Comparison of ENCODE assay signal across 9 mouse cellular contexts in genomic region chr8:71543755-71544154, GRCm38 (mm10). TPM values are rescaled to one million over a fixed set of nuclear protein-coding genes. Genes with fewer than 3 reads are reported as not detected.
DNase-seq lines count a peak whose midpoint lies in the region; ATAC-seq lines count a peak whose summit lies in the region.
"Had no signal": no experiment of that assay in that cellular context is flagged by ENCODE, and none has a peak within 500 bp of the region (broad histone marks: within the 10 kb centered on the region; RNA-seq: fewer than 3 reads in every experiment).

No protein-coding gene starts in this region.

- peak overlapping the region; percentile 91 for H3K4me3 ChIP-seq in kidney, embryonic 15.5 days (replicated peaks)
- peak overlapping the region; percentile 93 for H3K4me3 ChIP-seq in embryonic facial prominence, embryonic 13.5 days
- peak overlapping the region; percentile 82 for H3K4me3 ChIP-seq in intestine, embryonic 16.5 days (ENCODE audit: low read length)
- H3K4me3 ChIP-seq in neural tube, embryonic 13.5 days: peak overlapping the region; percentile 80

- H3K27ac ChIP-seq in kidney, embryonic 15.5 days: no peak overlapping the region
- no peak overlapping the region for H3K27ac ChIP-seq in embryonic facial prominence, embryonic 13.5 days
- H3K27ac ChIP-seq in intestine, embryonic 16.5 days (ENCODE audit: low read length): no peak overlapping the region
- H3K27ac ChIP-seq in neural tube, embryonic 13.5 days (replicated peaks): no peak overlapping the region

- no peaks in the 10 kb centered on the region for H3K9me3 ChIP-seq in kidney, embryonic 15.5 days (replicated peaks)
- no peaks in the 10 kb centered on the region for H3K9me3 ChIP-seq in embryonic facial prominence, embryonic 13.5 days
- no peaks in the 10 kb centered on the region for H3K9me3 ChIP-seq in intestine, embryonic 16.5 days (ENCODE audit: control insufficient read depth, low read length)
- H3K9me3 ChIP-seq in neural tube, embryonic 13.5 days: no peaks in the 10 kb centered on the region

- no peak for ATAC-seq in kidney, embryonic 15.5 days (replicated peaks; ENCODE audit: low FRiP score)
- no peak for ATAC-seq in embryonic facial prominence, embryonic 13.5 days (ENCODE audit: insufficient number of reproducible peaks, insufficient read depth, low FRiP score, low TSS enrichment, low read depth)
- ATAC-seq in intestine, embryonic 16.5 days: no peak
- no peak for ATAC-seq in neural tube, embryonic 13.5 days (ENCODE audit: low read depth)
- ATAC-seq in granulocyte monocyte progenitor cell, adult 5-6 weeks (replicated peaks; ENCODE audit: poor library complexity, severe bottlenecking): no peak

- intact Hi-C loops in left cerebral cortex, postnatal 25 days (cut with DNase I): loop anchor here (2.0 kb wide), 1 partner anchor 79 kb away; the partner anchor contains the start of gene Mrpl34

- H3K9ac ChIP-seq in kidney, embryonic 15.5 days: peak overlapping the region; percentile 85
- peak overlapping the region; percentile 87; the same call in 1 of the 2 replicates for H3K9ac ChIP-seq in embryonic facial prominence, embryonic 13.5 days
- peak overlapping the region; percentile 79 for H3K9ac ChIP-seq in intestine, embryonic 16.5 days (ENCODE audit: low read depth, low read length)
- H3K9ac ChIP-seq in neural tube, embryonic 13.5 days: peak overlapping the region; percentile 86

- H3K4me2 ChIP-seq in kidney, embryonic 15.5 days: peak overlapping the region; percentile 87
- peak overlapping the region; percentile 89 for H3K4me2 ChIP-seq in embryonic facial prominence, embryonic 13.5 days
- peak overlapping the region; percentile 88 for H3K4me2 ChIP-seq in intestine, embryonic 16.5 days (ENCODE audit: low read depth, low read length)
- peak overlapping the region; percentile 90 for H3K4me2 ChIP-seq in neural tube, embryonic 13.5 days

- H3K36me3 ChIP-seq in kidney, embryonic 15.5 days: peaks cover 38% of the 10 kb centered on the region
- peaks cover 35% of the 10 kb centered on the region for H3K36me3 ChIP-seq in embryonic facial prominence, embryonic 13.5 days
- H3K36me3 ChIP-seq in intestine, embryonic 16.5 days (ENCODE audit: control insufficient read depth, insufficient read depth, low read length): peaks cover 8% of the 10 kb centered on the region
- H3K36me3 ChIP-seq in neural tube, embryonic 13.5 days: peaks cover 34% of the 10 kb centered on the region

- WGBS in kidney, embryonic 15.5 days: 84% methylated on average over 9 of the region's 9 CpGs
- WGBS in embryonic facial prominence, embryonic 13.5 days: 85% methylated on average over 9 of the region's 9 CpGs
- WGBS in intestine, embryonic 16.5 days: 80% methylated on average over 9 of the region's 9 CpGs
- WGBS in neural tube, embryonic 13.5 days: 87% methylated on average over 9 of the region's 9 CpGs

- no peaks in the 10 kb centered on the region for H3K27me3 ChIP-seq in kidney, embryonic 15.5 days
- H3K27me3 ChIP-seq in embryonic facial prominence, embryonic 13.5 days: no peaks in the 10 kb centered on the region
- H3K27me3 ChIP-seq in intestine, embryonic 16.5 days (replicated peaks; ENCODE audit: control insufficient read depth, insufficient read depth, low read length): no peaks in the 10 kb centered on the region
- H3K27me3 ChIP-seq in neural tube, embryonic 13.5 days: peaks cover 4% of the 10 kb centered on the region; the same call in 1 of the 2 replicates

- DNase-seq in kidney, adult 9 months: no peak
- DNase-seq in cerebellum, adult 8-10 months: no peak
- DNase-seq in left cerebral cortex, postnatal 25 days (ENCODE audit: low spot score in 2 of 2): no peak
- DNase-seq: thymus, postnatal 36 days had no signal

- peaks cover 13% of the 10 kb centered on the region for H3K4me1 ChIP-seq in kidney, embryonic 15.5 days
- H3K4me1 ChIP-seq in embryonic facial prominence, embryonic 13.5 days: peaks cover 11% of the 10 kb centered on the region
- peaks cover 7% of the 10 kb centered on the region for H3K4me1 ChIP-seq in intestine, embryonic 16.5 days (ENCODE audit: control insufficient read depth, insufficient read depth, low read length)
- peaks cover 11% of the 10 kb centered on the region for H3K4me1 ChIP-seq in neural tube, embryonic 13.5 days (replicated peaks)

RNA-seq across cellular contexts. Expression of gene Mvb12a, which starts 1.0 kb away (rescaled TPM):
- 98.3 and 99.8 TPM in 2 replicates for polyA plus RNA-seq in kidney, embryonic 15.5 days (2015; fragmentation: Nextera tagmentation; extraction: Ambion mirVana)
- 77.1 and 82.4 TPM in 2 replicates for polyA plus RNA-seq in embryonic facial prominence, embryonic 13.5 days (2015; fragmentation: Nextera tagmentation; extraction: Ambion mirVana)
- 126 and 130 TPM in 2 replicates for polyA plus RNA-seq in intestine, embryonic 16.5 days (2015; fragmentation: Nextera tagmentation; extraction: Ambion mirVana)
- polyA plus RNA-seq in neural tube, embryonic 13.5 days (2015; fragmentation: Nextera tagmentation; extraction: Ambion mirVana): 56.2 and 60.7 TPM in 2 replicates
- total RNA-seq in granulocyte monocyte progenitor cell, adult 5-6 weeks (2014; fragmentation: Nextera tagmentation): 50.2 and 64.1 TPM in 2 replicates
- 55.0 and 56.6 TPM in 2 replicates for total RNA-seq in granulocyte monocyte progenitor cell, adult 5-6 weeks (2017)
- total RNA-seq in left cerebral cortex, postnatal 25 days (2021): 10 to 100 TPM; 31.7 to 33.7 TPM

RNA-seq across cellular contexts. Expression of gene Bst2, which starts 6.5 kb away (rescaled TPM):
- polyA plus RNA-seq in kidney, embryonic 15.5 days (2015; fragmentation: Nextera tagmentation; extraction: Ambion mirVana): 50.2 and 53.0 TPM in 2 replicates
- 18.0 and 22.0 TPM in 2 replicates for polyA plus RNA-seq in embryonic facial prominence, embryonic 13.5 days (2015; fragmentation: Nextera tagmentation; extraction: Ambion mirVana)
- polyA plus RNA-seq in intestine, embryonic 16.5 days (2015; fragmentation: Nextera tagmentation; extraction: Ambion mirVana): 38.8 and 42.0 TPM in 2 replicates
- 16.0 and 23.4 TPM in 2 replicates for polyA plus RNA-seq in neural tube, embryonic 13.5 days (2015; fragmentation: Nextera tagmentation; extraction: Ambion mirVana)
- 47.0 and 55.7 TPM in 2 replicates for total RNA-seq in granulocyte monocyte progenitor cell, adult 5-6 weeks (2014; fragmentation: Nextera tagmentation)
- total RNA-seq in granulocyte monocyte progenitor cell, adult 5-6 weeks (2017): 49.1 and 58.3 TPM in 2 replicates
- 1 to 10 TPM; 2.3 to 4.3 TPM for total RNA-seq in left cerebral cortex, postnatal 25 days (2021)

RNA-seq across cellular contexts. Expression of gene Tmem221, which starts 14.9 kb away (rescaled TPM):
- polyA plus RNA-seq in kidney, embryonic 15.5 days (2015; fragmentation: Nextera tagmentation; extraction: Ambion mirVana): 10.6 and 12.8 TPM in 2 replicates
- polyA plus RNA-seq in embryonic facial prominence, embryonic 13.5 days (2015; fragmentation: Nextera tagmentation; extraction: Ambion mirVana): 0.55 and 1.1 TPM in 2 replicates
- 1.3 and 1.8 TPM in 2 replicates for polyA plus RNA-seq in intestine, embryonic 16.5 days (2015; fragmentation: Nextera tagmentation; extraction: Ambion mirVana)
- 0.25 TPM in 1 of 2 replicates, not detected in the other for polyA plus RNA-seq in neural tube, embryonic 13.5 days (2015; fragmentation: Nextera tagmentation; extraction: Ambion mirVana)
- total RNA-seq in granulocyte monocyte progenitor cell, adult 5-6 weeks (2014; fragmentation: Nextera tagmentation): not detected in 2 replicates
- total RNA-seq in granulocyte monocyte progenitor cell, adult 5-6 weeks (2017): not detected in 2 replicates
- under 1 TPM in 1 of 2 experiments, not detected in 1; 0.21 TPM for total RNA-seq in left cerebral cortex, postnatal 25 days (2021)

RNA-seq across cellular contexts. Expression of gene Ccdc194, which starts 18.2 kb away (rescaled TPM):
- polyA plus RNA-seq in kidney, embryonic 15.5 days (2015; fragmentation: Nextera tagmentation; extraction: Ambion mirVana): 0.52 and 1.2 TPM in 2 replicates
- 0.77 and 1.1 TPM in 2 replicates for polyA plus RNA-seq in embryonic facial prominence, embryonic 13.5 days (2015; fragmentation: Nextera tagmentation; extraction: Ambion mirVana)
- polyA plus RNA-seq in intestine, embryonic 16.5 days (2015; fragmentation: Nextera tagmentation; extraction: Ambion mirVana): 0.26 and 0.28 TPM in 2 replicates
- polyA plus RNA-seq in neural tube, embryonic 13.5 days (2015; fragmentation: Nextera tagmentation; extraction: Ambion mirVana): 0.17 and 0.24 TPM in 2 replicates
- not detected in 2 replicates for total RNA-seq in granulocyte monocyte progenitor cell, adult 5-6 weeks (2014; fragmentation: Nextera tagmentation)
- total RNA-seq in granulocyte monocyte progenitor cell, adult 5-6 weeks (2017): not detected in 2 replicates
- total RNA-seq in left cerebral cortex, postnatal 25 days (2021): not detected

RNA-seq across cellular contexts. Expression of gene Nxnl1, which starts 22.6 kb away (rescaled TPM):
- 0.18 and 0.36 TPM in 2 replicates for polyA plus RNA-seq in kidney, embryonic 15.5 days (2015; fragmentation: Nextera tagmentation; extraction: Ambion mirVana)
- polyA plus RNA-seq in embryonic facial prominence, embryonic 13.5 days (2015; fragmentation: Nextera tagmentation; extraction: Ambion mirVana): not detected in 2 replicates
- 0.06 TPM in 1 of 2 replicates, not detected in the other for polyA plus RNA-seq in intestine, embryonic 16.5 days (2015; fragmentation: Nextera tagmentation; extraction: Ambion mirVana)
- polyA plus RNA-seq in neural tube, embryonic 13.5 days (2015; fragmentation: Nextera tagmentation; extraction: Ambion mirVana): not detected in 2 replicates
- total RNA-seq in granulocyte monocyte progenitor cell, adult 5-6 weeks (2014; fragmentation: Nextera tagmentation): not detected in 2 replicates
- total RNA-seq in granulocyte monocyte progenitor cell, adult 5-6 weeks (2017): 0.36 TPM in 1 of 2 replicates, not detected in the other
- under 1 TPM in 1 of 2 experiments, not detected in 1; 0.16 TPM for total RNA-seq in left cerebral cortex, postnatal 25 days (2021)
